Mouse (Mus musculus) kidney, adult 8-10 months (tissue): ENCODE data around the gene Rfx2.

Experiments used
- DNase-seq, 2 experiments: peaks; one replicate each; pipeline ENCODE4 v3.0.0; 2022

The Rfx2 gene

GRCm38 (mm10) chr17:56778779-56779362, 51.9 kb downstream of the Rfx2 start:
- no peak for DNase-seq

- no peak for DNase-seq
Observed at GRCm38 (mm10) chr17:56777568-56777967, 53.2 kb downstream of the Rfx2 start.

DNA sequence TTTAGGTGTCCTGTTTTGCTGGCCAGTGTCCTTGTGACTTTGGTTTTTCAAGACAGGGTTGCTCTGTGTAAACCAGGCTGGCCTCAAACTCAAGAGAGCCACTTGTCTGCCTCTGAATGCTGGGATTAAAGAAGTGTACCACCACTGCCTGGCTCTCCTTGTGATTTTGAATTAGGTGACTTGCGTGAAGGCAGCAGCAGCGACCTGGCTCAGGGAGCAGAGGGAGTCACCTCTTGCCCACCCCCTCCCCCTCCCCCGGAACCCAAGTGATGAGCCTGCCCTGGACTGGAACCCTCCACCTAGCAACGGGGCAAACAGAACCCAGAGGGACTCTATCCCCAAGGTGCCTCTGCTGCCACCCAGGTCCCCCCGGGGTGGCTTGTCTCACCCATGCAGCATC, 60.9 kb downstream of the Rfx2 start, which contains the start of gene Prr22:
Gene Prr22 (plus strand): TSS at position 301 of the 400 bp plus-strand sequence.
- no peak for DNase-seq

GRCm38 (mm10) chr17:56768941-56769340, 61.9 kb downstream of the Rfx2 start:
- no peak for DNase-seq

DNA sequence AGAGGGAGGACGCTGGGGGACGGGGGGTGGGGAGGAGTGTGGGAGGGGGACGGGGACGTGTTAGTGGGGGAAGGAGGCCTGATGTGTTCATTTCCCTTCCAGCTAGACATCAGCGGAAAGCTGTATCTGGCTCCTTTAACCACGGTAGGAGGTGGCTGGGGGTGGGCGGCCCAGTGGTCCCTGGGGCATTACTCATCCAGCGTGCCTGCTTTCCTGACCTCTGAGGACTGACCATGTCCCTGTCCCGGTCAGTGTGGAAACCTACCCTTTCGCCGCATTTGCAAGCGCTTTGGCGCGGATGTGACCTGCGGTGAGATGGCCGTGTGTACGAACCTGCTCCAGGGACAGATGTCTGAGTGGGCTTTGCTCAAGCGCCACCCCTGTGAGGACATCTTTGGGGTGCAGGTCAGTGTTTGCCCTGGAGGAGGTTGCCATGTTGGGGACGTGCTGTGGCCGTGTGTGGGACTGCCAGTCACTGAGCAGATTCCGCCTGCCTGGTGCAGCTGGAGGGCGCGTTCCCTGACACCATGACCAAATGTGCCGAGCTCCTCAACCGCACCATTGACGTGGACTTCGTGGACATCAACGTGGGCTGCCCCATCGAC, 63.2 kb downstream of the Rfx2 start:
- no peak for DNase-seq

DNA sequence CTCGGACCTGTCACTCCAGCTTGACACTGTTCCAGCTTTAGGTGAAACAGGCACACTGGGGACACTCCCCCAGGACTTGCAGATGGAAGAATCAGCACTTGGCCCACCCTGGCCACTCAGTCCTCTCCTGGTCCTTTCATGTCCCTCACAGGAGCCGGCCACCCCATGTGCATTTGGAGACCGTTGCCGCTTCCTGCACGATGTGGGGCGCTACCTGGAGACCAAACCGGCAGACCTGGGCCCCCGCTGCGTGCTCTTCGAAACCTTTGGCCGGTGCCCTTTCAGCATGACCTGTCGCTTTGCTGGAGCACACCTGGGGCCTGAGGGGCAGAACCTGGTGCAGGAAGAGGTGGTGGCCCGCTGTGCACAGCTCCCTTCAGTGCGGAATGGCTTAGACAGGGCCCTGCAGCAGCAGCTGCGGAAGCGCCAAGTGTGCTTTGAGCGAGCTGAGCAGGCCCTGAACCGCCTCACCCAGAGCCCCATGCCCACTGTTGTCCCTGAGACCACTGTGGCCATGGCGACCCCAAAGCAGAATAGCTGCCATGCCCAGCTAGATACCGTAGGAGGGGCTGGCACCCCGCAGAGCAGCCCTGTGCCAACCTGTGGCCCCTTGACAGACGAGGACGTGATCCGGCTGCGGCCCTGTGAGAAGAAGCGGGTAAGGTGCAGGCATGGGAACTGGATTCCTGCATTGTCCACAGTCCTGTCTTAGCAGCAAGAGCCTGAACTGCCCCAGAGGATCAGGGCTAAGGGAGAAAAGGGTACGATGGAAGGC, 64.0 kb downstream of the Rfx2 start:
- DNase-seq: no peak

DNA sequence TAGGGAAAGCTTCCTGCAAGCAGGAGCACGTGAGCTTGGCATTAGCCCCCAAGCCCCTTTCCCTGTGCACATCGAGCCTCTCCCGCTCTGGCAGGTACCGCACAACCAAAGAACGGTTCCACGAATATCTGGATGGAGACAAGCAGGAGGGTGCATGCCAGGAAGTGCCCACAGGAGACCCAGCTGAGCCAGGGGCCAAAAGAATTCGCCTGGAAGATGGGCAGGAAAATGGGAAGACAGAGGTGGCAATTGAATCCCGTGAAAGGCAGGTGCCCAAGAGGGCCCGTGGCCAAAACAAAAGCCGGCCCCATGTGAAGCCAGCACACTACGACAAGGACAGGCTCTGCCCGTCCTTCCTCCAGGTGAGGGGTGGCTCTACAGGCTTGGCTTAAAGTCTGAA, 65.4 kb downstream of the Rfx2 start:
- DNase-seq: no peak

DNA sequence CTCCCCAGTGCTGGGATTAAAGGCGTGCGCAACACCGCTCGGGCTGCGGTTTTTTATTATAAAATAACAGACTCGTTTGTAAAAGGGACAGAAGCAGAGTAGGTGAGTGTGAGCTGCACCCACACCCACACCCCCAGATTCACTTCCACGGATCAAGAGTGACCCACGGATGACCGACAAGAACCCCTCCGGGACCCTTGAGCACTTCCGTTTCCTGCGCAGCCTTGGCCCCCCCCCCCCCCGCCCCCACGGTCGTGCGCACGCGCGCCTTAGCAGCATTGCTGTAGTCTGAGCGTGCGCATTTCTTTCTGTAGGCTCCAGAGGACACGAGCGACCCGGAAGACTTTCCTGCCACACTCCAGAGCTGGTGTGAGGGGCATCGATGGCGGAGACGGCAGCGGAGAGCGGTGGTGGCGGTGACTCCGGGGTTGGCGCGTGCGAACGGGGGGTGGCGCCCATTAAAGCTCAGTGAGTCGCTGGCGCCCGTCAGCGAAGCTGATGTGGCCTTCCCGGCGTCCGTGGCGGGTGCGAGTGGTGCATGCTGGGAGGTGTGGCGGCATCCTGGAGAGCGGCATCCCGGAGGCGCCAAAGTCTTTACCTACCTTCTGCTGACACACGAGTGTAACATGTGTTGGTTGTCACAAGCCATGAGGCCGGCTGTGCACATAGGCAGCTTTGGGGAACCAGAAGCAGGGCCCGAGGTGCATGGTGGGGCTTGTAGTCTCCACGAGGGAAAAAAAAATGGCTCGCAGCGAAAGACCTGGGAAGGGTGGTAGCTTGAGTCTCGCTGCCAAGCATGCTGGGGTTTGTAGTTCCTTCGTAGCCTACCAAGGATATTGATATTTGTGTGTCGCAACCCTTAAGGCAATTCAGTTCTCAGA, 66.1 kb downstream of the Rfx2 start, which contains the start of gene Dus3l:
Gene Dus3l (plus strand): TSS at position 284 of the 881 bp plus-strand sequence.
- DNase-seq: peak; percentile 88 to 91

GRCm38 (mm10) chr17:56763741-56764250, 67.0 kb downstream of the Rfx2 start:
- DNase-seq: no peak

- peak; percentile 64 to 74 for DNase-seq
Observed at GRCm38 (mm10) chr17:56762769-56763731, 67.8 kb downstream of the Rfx2 start.

DNA sequence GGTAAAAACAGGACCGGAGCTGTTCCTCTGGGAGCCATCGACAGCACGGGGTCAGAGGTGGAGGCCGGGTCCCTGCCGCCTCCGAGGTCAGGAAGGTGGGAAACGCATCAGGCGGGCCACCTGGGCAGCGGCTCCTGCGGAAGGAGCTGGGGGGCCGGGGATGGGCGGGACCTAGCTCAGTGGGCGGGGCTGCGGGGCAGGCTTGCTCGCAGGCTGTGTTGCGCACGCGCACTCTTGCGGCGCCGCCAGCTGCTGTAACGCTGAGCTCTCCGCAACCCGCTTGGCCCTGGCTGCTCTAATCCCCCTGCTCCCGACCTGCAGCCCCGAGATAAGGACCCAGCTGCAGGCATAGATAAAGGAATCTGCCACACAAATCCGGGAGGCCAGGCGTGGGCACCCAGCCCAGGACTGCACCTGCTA, 68.8 kb downstream of the Rfx2 start:
- peak; percentile 83 to 86 for DNase-seq

GRCm38 (mm10) chr17:56761077-56761476, 69.7 kb downstream of the Rfx2 start:
- no peak for DNase-seq

DNA sequence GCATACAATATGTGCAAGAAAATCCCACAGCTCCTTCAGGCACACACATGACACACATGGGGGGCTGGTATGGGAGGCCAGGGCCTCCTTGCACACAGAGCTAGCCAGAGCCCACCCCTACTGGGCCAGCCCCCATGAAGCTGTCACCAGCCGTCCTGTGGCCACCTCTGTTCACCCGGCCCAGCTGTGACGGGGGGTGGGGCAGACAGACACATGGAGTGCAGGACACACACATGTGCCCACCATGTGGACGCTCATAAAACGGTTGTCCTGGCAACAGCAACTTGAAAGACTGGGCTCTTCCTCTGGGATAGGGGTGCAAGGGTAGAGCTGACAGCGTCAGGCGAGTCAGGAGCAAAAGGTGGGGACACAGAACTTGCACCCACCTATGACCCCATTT, 71.6 kb downstream of the Rfx2 start:
- DNase-seq: no peak

- peak; percentile 86 to 90 for DNase-seq
Observed at GRCm38 (mm10) chr17:56758132-56758531, 72.7 kb downstream of the Rfx2 start.

DNA sequence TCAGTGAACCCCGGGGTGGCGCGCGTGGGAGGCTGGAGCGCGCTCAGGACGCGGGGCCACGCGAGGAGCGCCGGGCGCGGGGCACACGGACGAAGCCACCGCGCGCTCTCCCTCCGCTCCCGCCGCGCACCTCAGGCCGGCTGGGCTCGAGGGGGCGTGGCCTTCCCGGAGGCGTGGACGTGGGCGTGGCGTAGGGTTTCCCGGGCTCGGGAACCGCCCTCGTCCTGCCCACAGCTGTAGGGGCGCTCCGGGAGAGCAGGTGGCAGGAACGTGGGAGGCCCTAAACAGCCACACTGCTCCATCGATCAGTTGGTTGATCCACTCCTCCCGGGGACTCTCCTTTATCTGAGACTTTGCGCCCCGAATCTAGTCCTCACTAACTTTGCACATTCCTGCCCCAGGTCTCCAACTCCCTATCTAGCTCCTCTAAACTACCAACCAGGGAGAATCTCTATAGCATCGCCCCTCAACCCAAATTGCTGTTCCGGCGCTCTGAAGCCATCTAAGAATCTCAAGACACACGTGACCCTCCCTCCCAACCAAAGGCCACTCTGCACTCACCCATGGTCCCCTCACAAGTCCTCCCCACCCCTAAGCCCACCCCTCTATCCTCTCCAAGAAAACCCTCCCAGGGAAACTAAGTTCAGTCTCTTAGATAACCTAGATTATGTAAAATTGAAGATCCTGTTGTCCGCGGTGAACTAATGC, 73.2 kb downstream of the Rfx2 start, which contains the start of gene Nrtn:
Gene Nrtn (minus strand): TSS at position 115 of the 708 bp plus-strand sequence.
- DNase-seq: peak; percentile 90 to 95

DNA sequence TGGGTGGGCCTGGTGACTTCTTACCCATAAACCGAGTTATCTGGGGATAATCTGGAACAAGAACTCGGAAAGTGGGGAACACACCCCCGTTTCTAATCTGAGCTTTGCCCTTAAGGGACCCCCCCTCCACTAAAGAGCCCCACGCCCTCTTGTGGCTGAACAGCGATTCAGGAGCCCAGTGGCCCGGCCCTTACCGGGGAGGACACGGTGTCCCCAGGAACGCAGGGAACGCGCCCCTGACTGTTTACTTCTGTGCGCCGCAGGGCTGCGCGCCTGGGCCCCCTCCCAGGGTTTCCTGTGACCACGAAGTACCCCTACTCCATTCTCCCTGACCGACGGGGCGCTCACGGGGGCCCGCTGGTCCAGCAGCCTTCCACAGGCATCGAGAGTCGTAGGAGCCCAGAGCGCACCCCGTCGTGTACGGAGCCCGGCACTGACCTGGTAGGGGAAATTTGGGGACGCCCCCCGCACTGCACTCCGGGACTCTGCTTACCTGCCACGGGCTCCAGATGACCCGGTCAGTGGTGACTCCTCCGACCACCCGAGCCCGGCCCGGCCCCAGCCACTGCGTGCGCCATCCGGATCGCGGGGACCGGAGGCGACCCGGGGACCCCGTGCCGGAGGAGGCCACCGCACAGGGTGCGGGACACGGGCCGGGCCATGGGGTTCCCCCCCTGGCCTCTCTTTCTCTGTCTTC, 74.0 kb downstream of the Rfx2 start:
- peak in 1 of 2 experiments; percentile 47 for DNase-seq

GRCm38 (mm10) chr17:56754271-56755185, 76.3 kb downstream of the Rfx2 start:
- peak in 1 of 2 experiments; percentile 45 for DNase-seq

- DNase-seq: no peak
Observed at GRCm38 (mm10) chr17:56753452-56753851, 77.4 kb downstream of the Rfx2 start.
